Comparison of ENCODE assay signal across 14 mouse cellular contexts in the genomic region with DNA sequence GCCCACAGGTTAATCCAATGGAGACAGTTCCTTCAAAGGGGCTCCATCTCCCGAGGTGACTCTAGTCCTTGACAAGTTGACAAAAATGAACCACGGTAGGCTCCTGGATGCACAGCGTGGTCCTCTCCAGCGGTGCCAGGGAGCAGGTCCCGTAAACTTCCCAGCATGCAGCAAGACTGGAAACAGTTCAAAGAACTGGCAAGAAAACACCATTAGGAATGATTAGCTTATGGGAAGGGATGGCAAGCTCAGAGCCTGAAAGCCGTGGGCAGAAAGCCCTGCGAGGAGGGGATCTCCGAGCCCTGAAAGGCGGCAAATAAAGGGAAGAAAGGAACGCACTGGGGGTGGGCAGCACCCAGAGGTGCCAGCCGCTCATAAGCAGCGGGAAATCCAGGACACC.
"Had no signal": no experiment of that assay in that cellular context is flagged by ENCODE, and none has a peak within 500 bp of the region (broad histone marks: within the 10 kb centered on the region; RNA-seq: fewer than 3 reads in every experiment).

No protein-coding gene starts in this region.

- H3K27ac ChIP-seq: left cerebral cortex, adult 2 months; limb, embryonic 10.5 days; liver, embryonic 15.5 days; midbrain, embryonic 13.5 days had no signal

- H3K36me3 ChIP-seq: limb, embryonic 10.5 days; liver, embryonic 15.5 days; midbrain, embryonic 13.5 days had no signal

- ATAC-seq: lung, postnatal 0 days; midbrain, embryonic 13.5 days had no signal

- H3K4me3 ChIP-seq: left cerebral cortex, adult 2 months; limb, embryonic 10.5 days; liver, embryonic 15.5 days; midbrain, embryonic 13.5 days had no signal

- H3K9ac ChIP-seq: liver, embryonic 15.5 days; midbrain, embryonic 13.5 days had no signal

- H3K9me3 ChIP-seq: liver, embryonic 15.5 days; midbrain, embryonic 13.5 days had no signal

- DNase-seq: kidney, postnatal 10 days; kidney, postnatal 4 days; lung, adult 2 months; lung, postnatal 36 days; right cerebral cortex, postnatal 4 days; spleen, adult 18-20 months; thymus, adult 18-20 months; thymus, postnatal 25 days had no signal

- H3K4me2 ChIP-seq: liver, embryonic 11.5 days; liver, embryonic 15.5 days; midbrain, embryonic 13.5 days had no signal

- H3K27me3 ChIP-seq: liver, embryonic 15.5 days had no signal

- H3K4me1 ChIP-seq: liver, embryonic 15.5 days had no signal
